Mouse (Mus musculus) liver, embryonic 12.5 days (tissue): Measurements from ENCODE around the gene Zbtb40. TPM values are rescaled to one million over a fixed set of nuclear protein-coding genes. Genes with fewer than 3 reads are reported as not detected.
A peak's percentile ranks its signal among the peaks of the same experiment; 100 is the strongest.

Experiments
- ATAC-seq: fragments of 200-750 bp; cut with Nextera tagmentation; 2 replicates; pipeline ENCODE4 v1.8.0; 2017; ENCODE audit warnings: moderate number of reproducible peaks, mild to moderate bottlenecking, moderate library complexity
- H3K27ac ChIP-seq: fragments of 300-500 bp; sonication (generic); 2 replicates; pipeline ENCODE4 v1.5.1; 2016; ENCODE audit warnings: mild to moderate bottlenecking
- H3K27me3 ChIP-seq: fragments of 300-500 bp; sonication (generic); replicated peaks from 2 replicates; pipeline ENCODE4 v1.6.1; 2016; ENCODE audit warnings: mild to moderate bottlenecking, moderate library complexity
- H3K36me3 ChIP-seq: fragments of 300-500 bp; sonication (generic); 2 replicates; pipeline ENCODE4 v1.6.1; 2016; ENCODE audit warnings: mild to moderate bottlenecking, moderate library complexity
- H3K4me1 ChIP-seq: fragments of 300-500 bp; sonication (generic); 2 replicates; pipeline ENCODE4 v1.6.1; 2016
- H3K4me2 ChIP-seq: fragments of 300-500 bp; sonication (generic); 2 replicates; pipeline ENCODE4 v1.6.1; 2016; ENCODE audit warnings: mild to moderate bottlenecking, moderate library complexity
- H3K4me3 ChIP-seq: fragments of 300-500 bp; sonication (generic); 2 replicates; pipeline ENCODE4 v1.5.1; 2016; ENCODE audit warnings: mild to moderate bottlenecking, moderate library complexity
- H3K9ac ChIP-seq: fragments of 300-500 bp; sonication (generic); 2 replicates; pipeline ENCODE4 v1.6.1; 2016; ENCODE audit warnings: mild to moderate bottlenecking, moderate library complexity
- H3K9me3 ChIP-seq: fragments of 300-500 bp; sonication (generic); replicated peaks from 2 replicates; pipeline ENCODE4 v1.6.1; 2016; ENCODE audit warnings: mild to moderate bottlenecking, moderate library complexity
- WGBS: fragments of 180-500 bp; shearing (Covaris S2); methylation state at CpG from one replicate; pipeline ENCODE4 v1.1.7; 2016; ENCODE audit not compliant: insufficient replicate concordance; 5-methylcytosine and 5-hydroxymethylcytosine counted together
- polyA plus RNA-seq: library from polyadenylated mRNA; unstranded; fragments of >200 nt; fragmentation: Nextera tagmentation; extraction: Ambion mirVana; gene quantifications from 2 replicates; pipeline ENCODE4 v1.2.1, GENCODE M21; 2016

Gene Zbtb40
- polyA plus RNA-seq, 1 experiment from 2014 or later = 3.2 TPM

DNA sequence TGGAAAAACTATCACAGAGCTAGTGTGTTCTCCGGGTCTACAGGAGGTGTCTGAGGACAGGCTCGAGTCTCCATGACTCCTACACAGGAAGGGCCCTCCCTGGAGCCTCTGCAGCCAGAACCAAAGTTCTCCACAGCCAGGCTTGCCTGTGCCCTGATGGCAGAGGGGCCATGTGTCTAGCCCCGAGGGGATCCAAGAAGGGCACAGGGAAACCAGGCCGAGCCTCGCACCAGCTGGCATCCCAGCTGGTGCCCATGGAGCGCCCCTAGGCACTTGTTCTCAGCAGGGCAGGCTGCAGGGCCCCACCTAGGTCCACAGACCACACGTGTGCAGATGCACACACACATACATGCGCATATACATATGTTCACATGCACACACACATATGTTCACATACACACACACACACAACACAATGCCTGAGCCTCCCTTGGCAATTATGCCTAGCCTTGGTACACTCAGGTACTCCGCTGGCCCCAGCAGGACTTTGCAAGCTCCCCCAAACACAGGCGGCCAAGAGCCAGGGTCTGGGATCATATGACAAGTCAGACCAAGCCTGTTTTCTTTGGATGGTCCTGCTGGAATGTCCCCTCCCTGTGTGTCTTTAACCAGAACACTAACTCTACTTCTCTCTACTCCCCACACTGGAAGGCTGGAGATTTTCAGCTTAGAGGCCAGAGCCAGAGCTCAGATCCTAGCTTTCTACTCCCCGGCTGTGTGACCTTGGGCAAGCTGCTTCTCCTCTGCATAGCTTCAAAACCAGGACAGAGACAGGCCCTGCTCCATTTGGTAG is 103.8 kb downstream of the Zbtb40 start:
- ATAC-seq = no peak
- Histone ChIP-seq H3K4me3 (no peak overlapping the region), H3K9me3 (no peaks in the 10 kb centered on the region), H3K36me3 (no peaks in the 10 kb centered on the region), H3K4me1 (no peaks in the 10 kb centered on the region), H3K27me3 (peaks cover 95% of the 10 kb centered on the region), H3K27ac (no peak overlapping the region), H3K4me2 (no peak overlapping the region), H3K9ac (no peak overlapping the region)
- WGBS = 64% methylated on average over 11 of the region's 11 CpGs

DNA sequence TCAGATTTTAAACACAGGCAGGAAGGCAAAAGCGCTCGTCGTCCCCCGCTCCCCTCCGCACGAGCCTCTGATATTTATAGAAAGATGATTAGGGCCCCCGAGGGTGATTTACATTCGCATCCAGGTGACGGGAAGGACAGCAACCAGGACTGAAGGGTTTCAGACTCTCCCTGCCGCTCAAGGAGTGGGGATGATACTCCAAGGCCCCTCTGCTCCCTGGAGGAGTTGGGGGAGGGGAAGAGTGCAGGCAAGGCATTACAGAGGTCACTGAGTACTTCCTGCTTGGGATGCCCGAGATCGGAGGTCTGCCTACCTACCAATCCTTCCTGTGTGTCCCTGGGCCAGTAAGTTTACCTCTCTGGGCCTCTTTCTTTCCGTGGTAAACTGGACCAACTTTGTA is 105.4 kb downstream of the Zbtb40 start:
- no peak overlapping the region for H3K4me2 ChIP-seq
- no peaks in the 10 kb centered on the region for H3K4me1 ChIP-seq
- H3K27ac ChIP-seq = no peak overlapping the region
- no peaks in the 10 kb centered on the region for H3K36me3 ChIP-seq
- H3K27me3 ChIP-seq = peaks cover 90% of the 10 kb centered on the region
- H3K9me3 ChIP-seq = no peaks in the 10 kb centered on the region
- no peak overlapping the region for H3K4me3 ChIP-seq
- no peak for ATAC-seq
- H3K9ac ChIP-seq = no peak overlapping the region
- WGBS = 26% methylated on average over 13 of the region's 13 CpGs

DNA sequence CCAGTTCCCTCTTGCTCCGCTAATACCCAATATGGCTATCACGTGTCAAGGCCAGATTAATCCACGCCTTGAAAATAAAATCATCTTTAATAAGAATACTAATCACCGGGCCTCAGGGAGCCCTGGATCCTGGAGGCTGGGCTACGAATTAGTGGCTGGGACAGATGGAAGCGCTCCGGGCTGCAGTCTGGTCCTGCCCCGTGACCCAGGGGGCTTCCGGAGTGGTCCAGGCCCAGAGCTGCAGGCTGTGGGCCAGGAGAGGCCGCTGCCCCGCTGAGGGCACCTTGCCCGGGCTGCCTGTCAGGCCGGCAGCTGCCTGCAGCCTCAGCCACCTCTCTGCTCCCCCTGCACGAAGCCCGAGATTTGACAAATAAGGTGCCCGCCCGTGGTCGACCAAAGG is 105.8 kb downstream of the Zbtb40 start:
- no peak for ATAC-seq
- no peaks in the 10 kb centered on the region for H3K36me3 ChIP-seq
- H3K4me3 ChIP-seq = no peak overlapping the region
- 24% methylated on average over 18 of the region's 18 CpGs for WGBS
- H3K9ac ChIP-seq = no peak overlapping the region
- H3K27me3 ChIP-seq = peaks cover 86% of the 10 kb centered on the region
- no peaks in the 10 kb centered on the region for H3K4me1 ChIP-seq
- no peaks in the 10 kb centered on the region for H3K9me3 ChIP-seq
- H3K4me2 ChIP-seq = no peak overlapping the region
- H3K27ac ChIP-seq = no peak overlapping the region

DNA sequence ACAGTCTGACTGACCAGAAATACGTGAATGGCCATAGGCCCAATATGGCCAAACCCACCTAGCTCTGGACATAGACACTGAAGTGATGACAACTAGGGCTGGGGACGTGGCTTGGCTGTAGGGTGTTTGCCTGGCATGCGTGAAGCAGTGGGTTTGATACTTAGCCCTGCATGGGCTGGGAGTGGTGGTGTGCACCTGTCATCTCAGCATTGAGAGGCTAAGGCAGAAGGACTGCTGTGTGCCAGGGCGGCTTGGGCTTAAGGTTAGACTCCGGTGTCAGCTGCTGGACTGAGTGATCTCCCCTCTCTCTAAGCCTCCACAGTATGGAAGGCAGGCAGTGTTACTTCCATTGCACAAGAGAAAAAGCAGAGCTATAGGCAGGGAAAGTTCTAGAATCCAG is 110.7 kb downstream of the Zbtb40 start:
- no peak overlapping the region for H3K4me3 ChIP-seq
- 67% methylated on average over 5 of the region's 5 CpGs for WGBS
- H3K36me3 ChIP-seq = no peaks in the 10 kb centered on the region
- peaks cover 14% of the 10 kb centered on the region for H3K4me1 ChIP-seq
- peaks cover 68% of the 10 kb centered on the region for H3K27me3 ChIP-seq
- H3K27ac ChIP-seq = no peak overlapping the region
- H3K9me3 ChIP-seq = no peaks in the 10 kb centered on the region
- H3K4me2 ChIP-seq = no peak overlapping the region
- H3K9ac ChIP-seq = no peak overlapping the region
- ATAC-seq = no peak

DNA sequence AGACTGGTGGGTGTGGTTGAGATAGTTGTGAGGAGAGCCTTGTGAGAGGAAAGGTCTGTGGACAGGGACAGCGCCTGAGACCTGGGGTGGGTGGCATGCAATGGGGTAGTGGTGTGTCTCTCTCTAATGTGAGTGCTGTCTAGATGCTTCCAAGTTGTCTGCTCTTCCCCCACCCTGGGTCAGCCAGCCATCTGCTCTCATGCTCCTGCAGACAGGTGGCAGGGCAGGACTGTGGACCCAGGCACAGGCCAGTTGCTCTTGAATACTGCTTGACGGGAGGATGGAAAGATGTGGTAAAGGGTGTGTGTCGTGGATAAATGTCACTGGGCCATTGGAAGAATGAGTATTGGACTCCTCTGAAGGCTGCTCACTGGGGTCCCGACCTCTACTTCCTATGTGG is 111.3 kb downstream of the Zbtb40 start:
- H3K4me2 ChIP-seq = no peak overlapping the region
- no peaks in the 10 kb centered on the region for H3K36me3 ChIP-seq
- H3K9me3 ChIP-seq = no peaks in the 10 kb centered on the region
- peaks cover 14% of the 10 kb centered on the region for H3K4me1 ChIP-seq
- ATAC-seq = no peak
- no peak overlapping the region for H3K4me3 ChIP-seq
- WGBS = 47% methylated on average over 4 of the region's 4 CpGs
- H3K27ac ChIP-seq = no peak overlapping the region
- H3K27me3 ChIP-seq = peaks cover 67% of the 10 kb centered on the region
- no peak overlapping the region for H3K9ac ChIP-seq

DNA sequence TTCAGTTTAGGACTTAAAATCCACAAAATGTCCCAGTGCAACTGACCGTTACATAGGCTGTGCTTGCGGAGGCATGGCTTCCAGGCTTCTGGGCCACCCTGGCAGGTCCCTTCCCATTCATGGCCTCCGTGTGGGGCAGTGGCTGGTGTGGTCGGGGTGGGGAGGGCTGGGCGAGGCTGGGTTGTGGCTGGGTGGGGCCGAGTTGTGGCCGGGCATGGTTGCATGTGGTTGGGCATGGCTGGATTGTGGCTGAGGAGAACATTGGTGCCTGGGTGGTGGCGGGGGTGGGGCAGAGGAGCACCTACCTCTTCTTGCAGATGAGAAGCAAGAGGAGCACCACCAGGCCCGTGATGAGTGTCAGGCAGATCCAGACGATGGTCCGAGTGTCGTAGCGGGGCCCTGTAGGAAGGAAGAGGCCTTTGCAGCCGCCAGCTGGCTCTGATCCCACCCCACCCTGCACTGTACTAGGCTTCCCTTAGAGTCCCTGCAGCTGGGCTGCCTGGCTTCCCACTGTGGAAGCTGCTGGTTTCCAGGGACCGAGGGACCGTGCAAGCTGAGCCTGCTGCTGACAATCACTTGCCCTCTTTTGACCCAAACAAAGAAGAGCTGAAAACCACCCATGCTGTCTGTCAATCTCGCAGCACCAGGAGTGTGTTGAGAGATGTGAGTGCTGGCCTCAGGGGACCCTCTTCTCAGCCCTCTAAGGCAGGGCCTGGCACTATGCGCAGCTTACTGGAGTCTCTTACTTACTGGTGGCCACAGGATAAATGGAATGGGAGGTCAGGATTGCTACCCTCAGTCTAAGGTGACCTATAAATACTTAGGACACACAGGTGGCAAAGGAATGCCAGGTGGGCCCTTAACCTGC is 113.6 kb downstream of the Zbtb40 start:
- Histone ChIP-seq H3K36me3 (no peaks in the 10 kb centered on the region), H3K4me3 (no peak overlapping the region), H3K4me2 (peak overlapping the region; percentile 27; the same call in 1 of the 2 replicates), H3K9me3 (no peaks in the 10 kb centered on the region), H3K4me1 (peaks cover 30% of the 10 kb centered on the region), H3K9ac (no peak overlapping the region), H3K27ac (no peak overlapping the region), H3K27me3 (peaks cover 66% of the 10 kb centered on the region)
- ATAC-seq = no peak
- 45% methylated on average over 18 of the region's 18 CpGs for WGBS

DNA sequence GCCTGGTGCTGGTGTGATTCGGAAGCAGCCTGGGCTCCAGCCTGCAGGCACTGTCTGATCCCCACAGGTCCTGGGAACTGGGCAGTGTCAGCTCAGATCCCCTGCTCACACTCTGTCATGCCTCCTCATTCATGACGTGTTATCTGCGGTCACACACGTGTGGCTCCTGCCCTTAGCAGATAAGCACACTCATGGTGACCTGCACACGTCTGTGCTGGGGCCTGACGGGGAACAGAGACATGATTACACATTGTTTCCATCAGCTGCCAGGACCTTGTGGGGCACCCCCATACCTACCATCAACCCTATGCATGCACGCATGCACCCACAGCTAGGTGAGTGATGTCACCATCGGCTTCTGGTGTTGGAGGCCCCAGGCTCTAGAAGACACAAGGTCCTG is 118.1 kb downstream of the Zbtb40 start:
- H3K27me3 ChIP-seq = peaks cover 65% of the 10 kb centered on the region
- ATAC-seq = peak; percentile 92
- H3K9me3 ChIP-seq = no peaks in the 10 kb centered on the region
- H3K4me1 ChIP-seq = peaks cover 37% of the 10 kb centered on the region
- peak overlapping the region; percentile 30 for H3K4me2 ChIP-seq
- H3K9ac ChIP-seq = peak overlapping the region; percentile 22; the same call in 1 of the 2 replicates
- no peak overlapping the region for H3K4me3 ChIP-seq
- H3K27ac ChIP-seq = peak overlapping the region; percentile 61; the same call in 1 of the 2 replicates
- 43% methylated on average over 8 of the region's 8 CpGs for WGBS
- no peaks in the 10 kb centered on the region for H3K36me3 ChIP-seq

Other genes with a start within 250 kb of the Zbtb40 start
- gene Ephb2, start 212.8 kb downstream of the Zbtb40 start, polyA plus RNA-seq = 1.4 and 1.7 TPM in 2 replicates
- 53.1 and 54.6 TPM in 2 replicates for gene C1qb, start 162.6 kb downstream of the Zbtb40 start, polyA plus RNA-seq
- 32.7 and 33.5 TPM in 2 replicates for gene C1qc, start 155.7 kb downstream of the Zbtb40 start, polyA plus RNA-seq
- gene C1qa, start 150.0 kb downstream of the Zbtb40 start, polyA plus RNA-seq = 24.8 and 26.2 TPM in 2 replicates
- gene Epha8, start 92.0 kb downstream of the Zbtb40 start, polyA plus RNA-seq = 0.06 and 0.11 TPM in 2 replicates
- 0.58 and 1.0 TPM in 2 replicates for gene Wnt4, start 228.7 kb upstream of the Zbtb40 start, polyA plus RNA-seq